Mouse (Mus musculus): ENCODE data around the gene Gna12.

DNA sequence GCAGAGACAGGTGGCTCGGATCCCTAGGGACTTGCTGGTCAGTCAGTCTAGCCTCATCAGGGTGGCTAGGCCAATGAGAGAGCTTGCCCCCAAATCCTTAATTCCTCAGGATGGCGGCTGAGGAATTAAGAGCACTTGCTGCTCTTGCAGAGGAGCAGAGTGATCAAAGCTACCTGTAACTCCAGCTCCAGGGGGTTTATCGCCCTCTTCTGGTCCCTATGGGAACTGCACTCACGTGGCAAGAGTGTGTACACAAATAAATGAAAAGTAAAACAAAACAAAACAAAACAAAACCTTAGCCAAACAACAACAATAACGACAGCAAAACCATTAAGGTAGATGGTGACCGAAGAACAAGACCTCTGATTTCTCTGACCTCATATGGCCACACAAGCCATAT is 48.4 kb upstream of the Gna12 start:
- peak; percentile 21; the same call in 1 of the 2 replicates for TF ChIP-seq CTCF (IDR thresholded peaks at IDR 0.05; ENCODE audit: low read depth)
- no peak for TF ChIP-seq EP300 (IDR thresholded peaks at IDR 0.05; ENCODE audit: low read depth)
